Mouse (Mus musculus) spleen, postnatal 36 days (tissue): Measurements from ENCODE around the gene Arhgap21.

Experiments used
- DNase-seq, 2 experiments: peaks; one replicate each; pipeline ENCODE4 v3.0.0; 2022; ENCODE audit warnings: low spot score in 2 of 2, mixed read lengths in 1 of 2

Gene Arhgap21

GRCm38 (mm10) chr2:20896446-20896845, 72.2 kb downstream of the Arhgap21 start:
- no peak for DNase-seq

- DNase-seq, result no peak
Observed at GRCm38 (mm10) chr2:20894100-20894690, 74.5 kb downstream of the Arhgap21 start.

- DNase-seq, result no peak
Observed at GRCm38 (mm10) chr2:20888751-20889150, 79.9 kb downstream of the Arhgap21 start.

GRCm38 (mm10) chr2:20883288-20883687, 85.4 kb downstream of the Arhgap21 start:
- no peak for DNase-seq

- no peak for DNase-seq
Observed at GRCm38 (mm10) chr2:20879877-20880605, 88.6 kb downstream of the Arhgap21 start.

GRCm38 (mm10) chr2:20874621-20875020, 94.1 kb downstream of the Arhgap21 start:
- no peak for DNase-seq

GRCm38 (mm10) chr2:20869212-20869965, 99.3 kb downstream of the Arhgap21 start:
- DNase-seq, result no peak

- DNase-seq, result no peak
Observed at GRCm38 (mm10) chr2:20868052-20868451, 100.6 kb downstream of the Arhgap21 start.

GRCm38 (mm10) chr2:20865795-20866194, 102.9 kb downstream of the Arhgap21 start:
- no peak for DNase-seq

- no peak for DNase-seq
Observed at GRCm38 (mm10) chr2:20864569-20864968, 104.1 kb downstream of the Arhgap21 start.

- DNase-seq, result no peak
Observed at GRCm38 (mm10) chr2:20860756-20861155, 107.9 kb downstream of the Arhgap21 start.

GRCm38 (mm10) chr2:20849346-20849745, 119.3 kb downstream of the Arhgap21 start:
- no peak for DNase-seq

GRCm38 (mm10) chr2:20831608-20832406, 136.9 kb downstream of the Arhgap21 start:
- DNase-seq, result no peak

- no peak for DNase-seq
Observed at GRCm38 (mm10) chr2:20830882-20831281, 137.8 kb downstream of the Arhgap21 start.

- no peak for DNase-seq
Observed at GRCm38 (mm10) chr2:20826258-20826657, 142.4 kb downstream of the Arhgap21 start.

- no peak for DNase-seq
Observed at GRCm38 (mm10) chr2:20818226-20818625, 150.5 kb downstream of the Arhgap21 start.

- no peak for DNase-seq
Observed at GRCm38 (mm10) chr2:20813986-20814385, 154.7 kb downstream of the Arhgap21 start.

- DNase-seq, result no peak
Observed at GRCm38 (mm10) chr2:20811506-20811905, 157.2 kb downstream of the Arhgap21 start.

GRCm38 (mm10) chr2:20801236-20801890, 167.3 kb downstream of the Arhgap21 start:
- no peak for DNase-seq
